Mouse (Mus musculus): ENCODE results near the gene Ssna1. TPM values are rescaled to one million over a fixed set of nuclear protein-coding genes. Genes with fewer than 3 reads are reported as not detected.

Ssna1 gene
- total RNA-seq (2014; fragmentation: Nextera tagmentation) (35.9 and 47.0 TPM in 2 replicates), total RNA-seq (2017) (100 and 107 TPM in 2 replicates), polyA plus RNA-seq (2012) (237 and 259 TPM in 2 replicates)

DNA sequence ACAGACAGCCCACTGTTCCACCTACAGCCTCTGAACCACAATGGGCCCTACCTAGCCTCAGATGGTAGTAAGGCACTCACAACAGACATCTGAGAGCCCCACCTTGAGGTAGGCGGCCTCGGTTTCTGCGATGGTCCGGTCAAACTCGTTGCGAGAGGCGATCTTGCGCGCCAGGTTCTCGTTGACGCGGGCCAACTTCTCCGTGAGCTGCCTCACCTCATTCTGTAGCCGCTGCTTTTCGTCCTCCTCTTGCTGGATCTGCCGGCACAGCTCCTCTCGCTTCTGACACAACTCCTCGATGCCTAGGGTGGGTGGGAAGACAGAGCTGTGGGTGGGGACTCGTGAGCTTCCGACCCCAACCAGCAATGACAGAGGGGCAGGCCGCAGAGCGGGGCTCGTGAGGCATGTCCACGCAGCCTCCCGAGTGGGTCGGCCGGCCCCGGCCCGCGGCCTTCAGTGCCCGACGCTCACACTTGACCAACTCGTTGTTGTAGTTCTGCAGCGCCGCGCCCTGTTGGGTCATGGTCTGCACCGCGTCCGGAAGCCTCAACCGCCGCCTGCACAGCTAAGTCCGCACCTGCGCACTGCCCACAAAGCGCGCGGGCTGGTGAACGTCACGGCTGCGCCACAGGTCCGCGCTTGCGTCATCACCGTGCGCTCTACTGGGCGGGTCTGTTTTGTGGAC lies at the start of gene Ssna1, which contains the start of gene Anapc2:
TSS of gene Ssna1 (minus strand) at position 612 of the 685 bp plus-strand sequence.
TSS of gene Anapc2 (plus strand) at position 652 of the 685 bp plus-strand sequence.
- TF ChIP-seq GATA1 (IDR thresholded peaks at IDR 0.05; ENCODE audit: borderline replicate concordance, low read length) (no peak), CTCF (IDR thresholded peaks at IDR 0.05; ENCODE audit: low read depth, low read length) (no peak), POLR2AphosphoS5 (IDR thresholded peaks at IDR 0.05; ENCODE audit: insufficient replicate concordance, low read depth, low read length) (no peak), TAL1 (conservative IDR thresholded peaks at IDR 0.05; ENCODE audit: low read depth, low read length) (no peak), GATA2 (IDR thresholded peaks at IDR 0.05; ENCODE audit: borderline replicate concordance, low read depth, low read length) (no peak)
- peak; percentile 66 for ATAC-seq (ENCODE audit: extremely low read depth, insufficient number of reproducible peaks, low FRiP score, poor library complexity, severe bottlenecking)
- Histone ChIP-seq H3K4me3 (ENCODE audit: low read depth, low read length) (peak within 1 kb of the TSS; percentile 84), H3K4me1 (ENCODE audit: insufficient read depth, low read depth, low read length) (peaks cover 64% of the 10 kb centered on the region), H3K9me3 (replicated peaks) (no peaks in the 10 kb centered on the region), H3K27me3 (ENCODE audit: insufficient read depth, low read length) (no peaks in the 10 kb centered on the region), H3K36me3 (replicated peaks) (peaks cover 91% of the 10 kb centered on the region)
- peak; percentile 87 for DNase-seq (ENCODE audit: low spot score)

DNA sequence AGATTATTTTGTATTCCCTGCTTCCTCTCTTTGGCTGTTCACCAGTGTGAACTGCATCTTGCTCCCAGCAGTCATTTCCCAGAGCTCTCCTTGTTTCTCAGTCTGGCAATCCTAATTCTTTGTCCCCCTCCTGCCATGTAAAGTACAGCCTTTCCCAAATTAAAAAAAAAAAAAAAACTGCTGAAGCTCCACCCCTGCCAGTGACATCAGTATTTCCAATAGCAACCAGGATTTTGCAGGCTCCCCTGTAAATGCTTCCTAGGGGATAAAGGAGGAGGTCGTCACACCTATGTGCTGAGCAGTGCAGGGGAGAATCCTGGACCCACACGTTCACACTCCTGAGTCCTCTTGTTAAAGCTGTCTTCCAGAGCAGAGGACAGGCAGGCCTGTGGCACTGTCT lies 47.8 kb upstream of the Ssna1 start:
- H3K27me3 ChIP-seq (ENCODE audit: insufficient read depth, low read length) = peaks cover 31% of the 10 kb centered on the region
- H3K4me1 ChIP-seq (ENCODE audit: insufficient read depth, low read depth, low read length) = peaks cover 14% of the 10 kb centered on the region
- no peak for ATAC-seq (ENCODE audit: extremely low read depth, insufficient number of reproducible peaks, low FRiP score, poor library complexity, severe bottlenecking)
- peaks cover 8% of the 10 kb centered on the region for H3K9me3 ChIP-seq (replicated peaks)
- TF ChIP-seq CTCF (IDR thresholded peaks at IDR 0.05; ENCODE audit: low read depth, low read length) = no peak
- TF ChIP-seq TAL1 (conservative IDR thresholded peaks at IDR 0.05; ENCODE audit: low read depth, low read length) = no peak
- TF ChIP-seq POLR2AphosphoS5 (IDR thresholded peaks at IDR 0.05; ENCODE audit: insufficient replicate concordance, low read depth, low read length) = no peak
- no peak for TF ChIP-seq GATA1 (IDR thresholded peaks at IDR 0.05; ENCODE audit: borderline replicate concordance, low read length)
- TF ChIP-seq GATA2 (IDR thresholded peaks at IDR 0.05; ENCODE audit: borderline replicate concordance, low read depth, low read length) = no peak
- H3K4me3 ChIP-seq (ENCODE audit: low read depth, low read length) = no peak overlapping the region
- no peaks in the 10 kb centered on the region for H3K36me3 ChIP-seq (replicated peaks)
- no peak for DNase-seq (ENCODE audit: low spot score)

- no peak for ATAC-seq (ENCODE audit: extremely low read depth, insufficient number of reproducible peaks, low FRiP score, poor library complexity, severe bottlenecking)
- no peak for TF ChIP-seq CTCF (IDR thresholded peaks at IDR 0.05; ENCODE audit: low read depth, low read length)
- no peak for TF ChIP-seq TAL1 (conservative IDR thresholded peaks at IDR 0.05; ENCODE audit: low read depth, low read length)
- TF ChIP-seq GATA2 (IDR thresholded peaks at IDR 0.05; ENCODE audit: borderline replicate concordance, low read depth, low read length) = no peak
- no peak for TF ChIP-seq GATA1 (IDR thresholded peaks at IDR 0.05; ENCODE audit: borderline replicate concordance, low read length)
- no peak for TF ChIP-seq POLR2AphosphoS5 (IDR thresholded peaks at IDR 0.05; ENCODE audit: insufficient replicate concordance, low read depth, low read length)
- peaks cover 14% of the 10 kb centered on the region for H3K4me1 ChIP-seq (ENCODE audit: insufficient read depth, low read depth, low read length)
- no peaks in the 10 kb centered on the region for H3K36me3 ChIP-seq (replicated peaks)
- peak within 1 kb of the TSS; percentile 34; the same call in 1 of the 2 replicates for H3K4me3 ChIP-seq (ENCODE audit: low read depth, low read length)
- peaks cover 32% of the 10 kb centered on the region for H3K27me3 ChIP-seq (ENCODE audit: insufficient read depth, low read length)
- DNase-seq (ENCODE audit: low spot score) = peak; percentile 25
- H3K9me3 ChIP-seq (replicated peaks) = peaks cover 8% of the 10 kb centered on the region
These were observed 46.9 kb upstream of the Ssna1 start, which contains the start of gene Grin1 for GRCm38 (mm10) chr2:25318971-25319773. Grin1 (minus strand) TSS chr2:25319187.

DNA sequence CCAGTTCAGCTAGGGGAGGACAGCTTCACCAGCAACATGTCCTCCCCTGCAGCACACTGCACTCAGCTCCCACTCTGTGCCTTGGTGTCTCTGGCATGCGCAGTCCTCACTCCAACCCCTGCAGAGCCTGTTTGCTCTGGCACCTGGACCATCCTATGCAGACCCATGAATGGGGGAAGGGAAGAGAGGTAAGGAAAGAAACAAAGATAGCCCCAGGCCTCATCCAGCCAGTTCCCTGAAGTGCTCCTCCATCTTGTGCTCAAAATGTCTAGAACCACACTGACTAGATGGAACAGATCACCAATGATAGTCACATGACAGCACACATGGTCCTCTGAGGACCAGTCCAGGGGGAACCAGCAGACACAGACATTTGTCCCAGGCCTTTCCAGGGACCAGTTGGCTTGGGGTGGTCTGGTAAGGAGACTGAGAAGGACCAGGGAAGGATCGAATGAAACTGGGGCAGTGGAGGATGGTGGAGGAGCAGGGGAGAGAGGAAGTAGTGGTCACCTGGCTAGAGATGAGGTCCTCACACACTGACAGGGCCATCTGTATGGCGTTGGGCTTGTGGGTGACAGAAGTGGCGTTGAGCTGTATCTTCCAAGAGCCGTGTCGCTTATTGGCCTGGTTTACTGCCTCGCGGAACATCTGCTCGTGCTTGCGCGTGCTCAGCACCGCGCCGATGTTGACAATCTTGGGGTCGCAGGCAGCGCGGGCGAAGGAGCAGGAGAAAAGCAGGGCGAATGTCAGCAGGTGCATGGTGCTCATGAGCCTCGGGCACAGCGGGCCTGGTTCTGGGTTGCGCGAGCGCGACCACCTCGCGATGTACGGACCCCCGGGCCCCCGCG lies 46.1 kb upstream of the Ssna1 start:
- TF ChIP-seq TAL1 (conservative IDR thresholded peaks at IDR 0.05; ENCODE audit: low read depth, low read length) (no peak), CTCF (IDR thresholded peaks at IDR 0.05; ENCODE audit: low read depth, low read length) (no peak), GATA2 (IDR thresholded peaks at IDR 0.05; ENCODE audit: borderline replicate concordance, low read depth, low read length) (no peak), POLR2AphosphoS5 (IDR thresholded peaks at IDR 0.05; ENCODE audit: insufficient replicate concordance, low read depth, low read length) (no peak), GATA1 (IDR thresholded peaks at IDR 0.05; ENCODE audit: borderline replicate concordance, low read length) (no peak)
- Histone ChIP-seq H3K9me3 (replicated peaks) (peaks cover 8% of the 10 kb centered on the region), H3K4me1 (ENCODE audit: insufficient read depth, low read depth, low read length) (peaks cover 14% of the 10 kb centered on the region), H3K36me3 (replicated peaks) (no peaks in the 10 kb centered on the region), H3K27me3 (ENCODE audit: insufficient read depth, low read length) (peaks cover 31% of the 10 kb centered on the region), H3K4me3 (ENCODE audit: low read depth, low read length) (peak overlapping the region; percentile 34; the same call in 1 of the 2 replicates)
- DNase-seq (ENCODE audit: low spot score) (no peak), ATAC-seq (ENCODE audit: extremely low read depth, insufficient number of reproducible peaks, low FRiP score, poor library complexity, severe bottlenecking) (no peak)

DNA sequence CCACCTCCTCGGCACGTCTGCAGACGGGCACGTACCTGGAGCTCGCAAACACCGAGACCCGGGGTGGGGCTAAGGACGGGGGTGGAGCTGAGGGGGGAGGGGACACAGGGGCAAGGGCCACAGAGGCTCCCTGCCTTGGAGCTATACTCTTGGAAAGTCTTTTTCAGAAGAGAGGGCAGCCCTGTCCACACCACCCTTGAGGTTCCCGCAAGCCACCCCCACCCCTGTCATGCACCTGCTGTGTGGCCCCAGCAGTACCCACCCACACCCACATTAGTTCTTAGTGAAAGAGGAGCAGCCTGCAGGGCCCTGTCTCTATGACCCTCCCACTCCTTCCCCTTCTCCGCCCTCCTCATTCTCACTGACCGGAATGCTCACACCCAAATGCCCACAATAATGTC lies 39.3 kb upstream of the Ssna1 start:
- H3K9me3 ChIP-seq (replicated peaks) = no peaks in the 10 kb centered on the region
- DNase-seq (ENCODE audit: low spot score) (no peak), ATAC-seq (ENCODE audit: extremely low read depth, insufficient number of reproducible peaks, low FRiP score, poor library complexity, severe bottlenecking) (no peak)
- H3K4me1 ChIP-seq (ENCODE audit: insufficient read depth, low read depth, low read length) = peaks cover 10% of the 10 kb centered on the region
- H3K4me3 ChIP-seq (ENCODE audit: low read depth, low read length) = peak overlapping the region; percentile 56; the same call in 1 of the 2 replicates
- no peaks in the 10 kb centered on the region for H3K36me3 ChIP-seq (replicated peaks)
- peaks cover 45% of the 10 kb centered on the region for H3K27me3 ChIP-seq (ENCODE audit: insufficient read depth, low read length)
- TF ChIP-seq GATA1 (IDR thresholded peaks at IDR 0.05; ENCODE audit: borderline replicate concordance, low read length) = no peak
- TF ChIP-seq POLR2AphosphoS5 (IDR thresholded peaks at IDR 0.05; ENCODE audit: insufficient replicate concordance, low read depth, low read length) = no peak
- TF ChIP-seq GATA2 (IDR thresholded peaks at IDR 0.05; ENCODE audit: borderline replicate concordance, low read depth, low read length) = no peak
- no peak for TF ChIP-seq CTCF (IDR thresholded peaks at IDR 0.05; ENCODE audit: low read depth, low read length)
- no peak for TF ChIP-seq TAL1 (conservative IDR thresholded peaks at IDR 0.05; ENCODE audit: low read depth, low read length)

Measured in G1E (cell line).